Mouse (Mus musculus): ENCODE measurements around the gene Matn1. TPM values are rescaled to one million over a fixed set of nuclear protein-coding genes. Genes with fewer than 3 reads are reported as not detected.
A peak's percentile ranks its signal among the peaks of the same experiment; 100 is the strongest.

The Matn1 gene
- 1 to 10 TPM; 1.1 to 1.4 TPM for total RNA-seq (2021)
- long read RNA-seq, experiment 1, partial matches to known transcripts = 1 of 1 reads
- long read RNA-seq, experiment 1, other reads (novel, unspliced or antisense) = 0 of 1 reads
- long read RNA-seq, experiment 2 = 0 reads

DNA sequence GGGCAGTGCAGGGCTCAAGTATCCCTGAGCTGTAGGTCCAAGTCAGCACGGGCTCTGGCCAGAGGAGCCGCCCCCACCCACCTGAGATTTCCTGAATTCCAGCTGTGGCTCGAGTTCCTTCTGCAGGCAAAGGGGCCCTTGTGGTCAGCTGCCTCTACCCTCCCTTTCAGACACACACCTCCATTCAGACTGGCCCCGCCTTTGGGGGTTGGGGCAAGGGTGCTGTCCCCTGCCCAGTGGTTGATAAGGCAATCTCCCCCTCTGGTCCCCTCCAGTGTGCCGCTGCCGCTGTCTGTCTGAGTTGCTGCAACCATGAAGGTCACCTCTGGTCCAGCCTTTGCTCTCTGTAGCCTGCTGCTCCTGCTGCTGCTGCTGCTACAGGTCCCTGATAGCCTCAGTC lies at the start of gene Matn1:
Gene Matn1 (plus strand): TSS at position 274 of the 400 bp plus-strand sequence.
- H3K27ac ChIP-seq = no peak within 1 kb of the TSS
- TF ChIP-seq CTCF (IDR thresholded peaks at IDR 0.05) = no peak
- no peak within 1 kb of the TSS for H3K4me3 ChIP-seq
- no peak for DNase-seq (ENCODE audit: extremely low spot score in 1 of 2, low spot score in 2 of 2)
- intact Hi-C loops (cut with DNase I) = no loop called here

GRCm38 (mm10) chr4:130895701-130896100 lies 48.5 kb upstream of the Matn1 start:
- DNase-seq (ENCODE audit: extremely low spot score in 1 of 2, low spot score in 2 of 2) = no peak
- H3K27ac ChIP-seq = no peak overlapping the region
- H3K4me3 ChIP-seq = no peak overlapping the region
- TF ChIP-seq CTCF (IDR thresholded peaks at IDR 0.05) = no peak
- intact Hi-C loops (cut with DNase I) = loop anchor here (1.0 kb wide), 1 partner anchor 52 kb away; no protein-coding TSS in a partner anchor

DNA sequence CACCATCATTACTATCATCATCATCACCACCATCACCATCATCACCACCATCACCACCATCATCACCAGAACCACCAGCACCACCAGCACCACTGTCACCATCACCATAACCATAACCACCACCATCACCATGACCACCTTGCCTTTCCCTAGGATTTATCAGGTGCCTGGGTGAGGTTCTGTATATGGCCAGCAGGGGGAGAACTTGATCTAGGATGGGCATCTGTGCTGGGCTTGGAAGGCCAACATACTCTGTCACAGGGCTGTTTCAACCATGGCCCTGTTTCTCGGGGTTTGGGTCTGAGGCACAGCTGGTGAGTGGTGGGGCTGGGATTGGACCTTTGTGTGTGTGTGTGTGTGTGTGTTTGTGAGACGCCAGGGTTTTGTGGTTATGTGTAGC lies 47.8 kb upstream of the Matn1 start:
- Histone ChIP-seq H3K27ac (no peak overlapping the region), H3K4me3 (no peak overlapping the region)
- TF ChIP-seq CTCF (IDR thresholded peaks at IDR 0.05) = peak; percentile 59
- intact Hi-C loops (cut with DNase I) = loop anchor here (1.0 kb wide), 1 partner anchor 51 kb away; no protein-coding TSS in a partner anchor
- peak; percentile 31 to 42 for DNase-seq (ENCODE audit: extremely low spot score in 1 of 2, low spot score in 2 of 2)

DNA sequence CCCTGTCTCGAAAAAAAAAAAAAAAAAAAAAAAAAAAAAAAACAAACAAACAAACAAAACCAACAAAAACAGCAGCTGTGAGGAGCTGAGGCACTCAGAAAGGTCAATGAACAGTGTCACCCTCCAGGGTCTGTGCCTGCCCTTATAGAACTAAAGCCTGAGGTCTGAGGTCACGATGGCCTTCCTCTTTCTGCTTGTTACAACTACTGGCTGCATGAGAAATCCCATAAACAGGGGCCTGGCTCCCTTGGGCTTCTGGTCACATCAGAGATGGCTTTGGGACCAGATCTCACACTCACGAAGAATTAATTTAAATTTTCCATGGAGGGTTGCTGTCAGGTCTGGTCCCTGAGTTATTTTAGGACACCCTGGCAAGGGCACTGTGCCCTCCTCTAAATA lies 44.8 kb upstream of the Matn1 start:
- intact Hi-C loops (cut with DNase I) = no loop called here
- Histone ChIP-seq H3K4me3 (no peak overlapping the region), H3K27ac (no peak overlapping the region)
- no peak for TF ChIP-seq CTCF (IDR thresholded peaks at IDR 0.05)
- DNase-seq (ENCODE audit: extremely low spot score in 1 of 2, low spot score in 2 of 2) = no peak

DNA sequence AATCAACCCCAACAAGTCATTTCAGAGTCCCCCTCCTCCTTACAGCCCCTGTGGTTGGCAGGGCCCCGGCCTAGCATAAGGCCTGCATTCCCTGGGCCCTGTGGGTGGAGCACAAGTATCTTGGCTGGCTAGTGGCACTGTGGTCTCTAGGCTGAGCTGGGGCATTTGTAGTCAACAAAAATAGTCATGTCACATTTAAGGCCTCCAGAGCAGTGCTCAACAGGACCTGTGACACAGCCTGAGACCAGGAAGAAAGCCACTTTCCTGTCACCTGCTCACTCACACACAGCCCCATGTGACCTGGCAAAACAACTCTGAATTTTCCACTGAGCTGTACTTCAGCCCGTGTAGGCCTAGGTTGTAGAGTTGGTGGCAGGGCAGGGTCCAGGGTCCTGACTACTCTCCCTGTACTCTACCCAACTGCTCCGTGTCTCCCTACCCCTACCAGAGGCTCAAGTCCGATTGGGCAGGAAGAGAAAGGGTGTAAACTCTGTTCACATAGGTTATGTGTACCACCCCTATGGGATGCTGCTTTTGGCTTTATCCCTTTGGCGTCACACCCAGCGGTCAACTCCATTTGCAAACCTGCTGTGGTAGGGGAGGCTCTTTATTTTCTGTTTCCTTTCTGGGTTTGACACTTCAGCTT lies 44.3 kb upstream of the Matn1 start:
- no peak for TF ChIP-seq CTCF (IDR thresholded peaks at IDR 0.05)
- Histone ChIP-seq H3K4me3 (no peak overlapping the region), H3K27ac (no peak overlapping the region)
- no peak for DNase-seq (ENCODE audit: extremely low spot score in 1 of 2, low spot score in 2 of 2)
- intact Hi-C loops (cut with DNase I) = no loop called here

GRCm38 (mm10) chr4:130900746-130901145 lies 43.4 kb upstream of the Matn1 start:
- DNase-seq (ENCODE audit: extremely low spot score in 1 of 2, low spot score in 2 of 2) = no peak
- intact Hi-C loops (cut with DNase I) = no loop called here
- no peak overlapping the region for H3K27ac ChIP-seq
- no peak overlapping the region for H3K4me3 ChIP-seq
- no peak for TF ChIP-seq CTCF (IDR thresholded peaks at IDR 0.05)

DNA sequence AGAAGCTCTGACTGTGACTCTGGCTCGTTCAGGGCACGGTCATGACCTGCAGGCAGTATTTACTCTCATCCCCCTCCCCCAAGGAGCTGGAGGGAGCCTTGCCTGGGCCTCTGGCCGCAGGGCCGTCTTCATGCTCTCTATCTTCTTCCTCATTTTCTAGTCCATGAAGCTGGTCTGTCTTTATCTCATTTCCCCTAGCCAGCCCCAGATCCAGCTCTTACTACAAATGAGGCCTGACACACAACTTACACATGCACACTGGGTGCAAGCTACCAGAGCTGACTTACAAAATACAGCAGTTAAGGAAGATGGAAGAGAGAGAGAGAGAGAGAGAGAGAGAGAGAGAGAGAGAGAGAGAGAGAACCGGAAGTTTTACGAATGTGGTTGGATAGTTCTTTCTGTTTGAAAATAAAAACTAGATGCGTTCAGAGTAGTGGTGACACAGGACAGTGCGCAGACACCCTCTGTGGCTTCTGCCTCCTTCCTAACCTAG lies 41.9 kb upstream of the Matn1 start:
- Histone ChIP-seq H3K27ac (no peak overlapping the region), H3K4me3 (no peak overlapping the region)
- intact Hi-C loops (cut with DNase I) = no loop called here
- no peak for DNase-seq (ENCODE audit: extremely low spot score in 1 of 2, low spot score in 2 of 2)
- TF ChIP-seq CTCF (IDR thresholded peaks at IDR 0.05) = no peak

DNA sequence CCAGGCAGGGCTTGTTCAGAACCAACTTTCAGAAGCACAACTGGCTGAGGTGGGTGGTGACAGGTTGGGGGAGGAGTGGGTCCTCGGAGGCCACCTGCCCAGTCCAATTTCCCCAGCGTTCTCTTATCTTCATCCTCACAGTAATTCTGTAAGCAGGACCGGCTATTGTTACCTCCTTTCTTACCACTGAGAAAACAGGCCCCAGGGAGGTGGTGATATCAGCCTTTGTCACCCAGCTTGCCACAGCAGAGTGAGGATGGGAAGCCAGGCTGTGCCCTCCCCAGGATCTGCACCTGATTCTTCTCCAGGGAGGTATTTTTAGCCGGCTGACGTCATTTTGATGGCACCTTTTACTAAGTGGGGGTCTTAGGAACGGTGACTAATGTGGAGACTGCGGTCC lies 39.2 kb upstream of the Matn1 start:
- Histone ChIP-seq H3K27ac (no peak overlapping the region), H3K4me3 (no peak overlapping the region)
- TF ChIP-seq CTCF (IDR thresholded peaks at IDR 0.05) = no peak
- intact Hi-C loops (cut with DNase I) = no loop called here
- no peak for DNase-seq (ENCODE audit: extremely low spot score in 1 of 2, low spot score in 2 of 2)

GRCm38 (mm10) chr4:130905882-130906281 lies 38.3 kb upstream of the Matn1 start:
- no peak for DNase-seq (ENCODE audit: extremely low spot score in 1 of 2, low spot score in 2 of 2)
- TF ChIP-seq CTCF (IDR thresholded peaks at IDR 0.05) = no peak
- no peak overlapping the region for H3K4me3 ChIP-seq
- no peak overlapping the region for H3K27ac ChIP-seq
- intact Hi-C loops (cut with DNase I) = no loop called here

DNA sequence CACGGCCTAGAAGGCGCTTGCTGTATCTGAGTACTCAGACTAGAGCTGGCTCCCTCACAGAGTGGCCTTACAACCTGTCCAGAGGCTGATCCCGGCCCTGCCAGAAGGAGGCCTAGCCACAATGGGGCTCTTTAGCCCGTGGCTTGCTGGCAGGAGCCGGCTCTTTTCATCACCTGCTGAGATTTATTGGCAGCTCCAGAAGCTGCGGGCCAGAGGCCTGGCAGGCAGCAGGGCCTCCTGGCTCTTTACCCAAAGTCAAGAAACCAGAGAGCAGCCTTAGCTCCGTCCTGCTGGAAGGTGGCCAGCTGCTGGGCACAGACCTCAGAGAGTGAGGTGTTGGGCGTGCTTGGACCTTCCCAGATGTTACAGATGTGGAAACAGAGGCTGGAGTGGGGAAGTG lies 37.9 kb upstream of the Matn1 start:
- no peak for TF ChIP-seq CTCF (IDR thresholded peaks at IDR 0.05)

DNA sequence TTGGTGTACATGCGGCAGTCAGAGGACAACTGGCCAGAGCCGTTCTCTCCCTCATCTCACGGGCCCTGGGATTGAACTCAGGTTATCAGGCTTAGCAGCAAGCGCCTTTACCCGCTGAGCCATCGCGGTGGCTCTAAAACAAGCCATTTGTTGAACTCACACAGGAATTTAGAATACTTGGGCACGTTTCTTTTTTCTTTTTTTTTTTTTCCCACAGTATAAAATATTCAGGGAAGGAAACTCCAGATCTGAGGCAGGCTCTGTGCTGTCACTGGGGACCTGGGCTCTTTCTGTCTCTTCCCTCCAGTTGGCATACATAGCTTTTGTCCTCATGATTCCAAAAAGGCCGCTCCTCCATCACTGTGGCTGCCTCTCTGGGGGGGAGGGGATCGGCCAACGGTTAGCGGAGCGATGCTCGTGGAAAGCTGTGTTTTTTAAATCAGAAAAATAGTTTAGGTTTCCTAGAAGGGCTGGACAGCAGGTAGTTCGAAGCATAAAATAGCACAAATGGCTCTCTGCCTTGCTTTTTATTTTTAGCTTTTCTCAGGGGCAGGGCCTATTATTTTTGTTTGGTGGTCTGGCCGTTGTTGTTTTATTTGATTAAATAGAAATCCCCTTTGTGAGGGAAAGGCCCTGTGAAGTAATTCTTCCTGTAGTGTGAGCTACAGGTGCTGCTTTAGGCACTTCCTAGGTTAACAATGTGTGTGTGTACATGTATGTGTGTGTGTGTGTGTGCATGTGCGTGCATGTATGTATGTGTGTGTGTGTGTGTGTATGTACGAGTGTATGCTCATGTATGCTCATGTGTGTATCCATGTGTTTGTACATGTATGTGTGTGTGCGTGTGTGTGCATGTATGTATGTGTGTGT lies 36.8 kb upstream of the Matn1 start:
- H3K27ac ChIP-seq = no peak overlapping the region
- DNase-seq (ENCODE audit: extremely low spot score in 1 of 2, low spot score in 2 of 2) = no peak
- no peak overlapping the region for H3K4me3 ChIP-seq
- intact Hi-C loops (cut with DNase I) = no loop called here
- TF ChIP-seq CTCF (IDR thresholded peaks at IDR 0.05) = no peak

More for the DNA sequence above, 37.9 kb upstream of the Matn1 start:
- intact Hi-C loops (cut with DNase I) = no loop called here
- Histone ChIP-seq H3K27ac (no peak overlapping the region), H3K4me3 (no peak overlapping the region)
- peak in 1 of 2 experiments; percentile 23 for DNase-seq (ENCODE audit: extremely low spot score in 1 of 2, low spot score in 2 of 2)

- no peak for TF ChIP-seq CTCF (IDR thresholded peaks at IDR 0.05)
- intact Hi-C loops (cut with DNase I) = no loop called here
- H3K4me3 ChIP-seq = no peak overlapping the region
Measured at GRCm38 (mm10) chr4:130908133-130908532, 36.1 kb upstream of the Matn1 start.

More at GRCm38 (mm10) chr4:130908133-130908532, 36.1 kb upstream of the Matn1 start:
- DNase-seq (ENCODE audit: extremely low spot score in 1 of 2, low spot score in 2 of 2) = no peak
- H3K27ac ChIP-seq = no peak overlapping the region
